Mouse (Mus musculus) fat pad, adult 2 months (tissue): ENCODE measurements around the gene Crebbp.
A peak's percentile ranks its signal among the peaks of the same experiment; 100 is the strongest.
"Not testable (repeated sequence)": the region's sequence is repeated elsewhere in the genome, so short reads cannot be mapped to it uniquely, and the experiment has no call there.

ENCODE experiments used
- DNase-seq: peaks from one replicate; pipeline ENCODE4 v3.0.0-alpha.2; 2011; ENCODE audit warnings: low read depth, low spot score; ENCODE audit errors: extremely low read depth

Crebbp gene

GRCm38 (mm10) chr16:4213799-4214551 is at the start of gene Crebbp:
Gene Crebbp, minus strand, starts transcription at chr16:4213997.
- DNase-seq, result no peak

GRCm38 (mm10) chr16:4263486-4263885 is 49.7 kb upstream of the Crebbp start:
- DNase-seq, result no peak

- DNase-seq, result no peak
These were observed 43.7 kb upstream of the Crebbp start for GRCm38 (mm10) chr16:4257546-4257945.

DNA sequence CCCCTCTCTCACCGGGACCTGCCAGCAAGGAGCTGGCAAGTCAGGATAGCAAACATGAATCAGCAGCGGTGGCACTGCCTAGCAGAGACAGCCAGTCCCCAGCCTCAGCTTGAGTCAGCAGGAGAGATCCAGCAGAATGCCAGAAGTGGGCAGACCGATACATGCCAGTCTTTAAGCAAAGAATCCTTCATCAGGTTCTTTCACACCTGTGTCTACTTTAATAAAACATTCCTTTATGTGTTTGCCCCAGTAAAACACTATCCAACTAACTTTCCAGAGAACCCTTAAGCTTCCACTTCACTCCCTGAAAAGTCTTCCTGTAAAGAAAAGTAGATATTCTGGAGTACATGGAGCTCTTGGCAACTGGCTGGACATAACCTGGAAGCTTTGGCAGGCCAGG is 35.0 kb upstream of the Crebbp start:
- DNase-seq, result no peak

DNA sequence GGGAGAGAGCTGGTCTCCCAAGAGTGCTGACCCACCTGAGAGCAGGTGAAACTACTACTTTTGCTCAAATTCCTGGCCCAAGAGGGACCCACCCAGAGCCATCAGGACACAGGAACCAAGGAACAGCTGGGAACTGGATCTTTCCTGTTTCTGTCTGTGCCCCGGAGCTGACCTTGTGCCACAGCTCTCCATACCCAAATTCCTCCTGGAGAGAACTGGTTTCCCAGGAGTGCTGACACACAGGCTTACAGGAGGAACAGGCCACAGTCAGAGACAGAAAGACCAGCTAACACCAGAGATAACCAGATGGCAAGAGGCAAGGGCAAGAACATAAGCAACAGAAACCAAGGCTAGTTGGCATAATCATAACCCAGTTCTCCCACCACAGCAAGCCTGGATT is 31.4 kb upstream of the Crebbp start:
- not testable (repeated sequence) for DNase-seq

DNA sequence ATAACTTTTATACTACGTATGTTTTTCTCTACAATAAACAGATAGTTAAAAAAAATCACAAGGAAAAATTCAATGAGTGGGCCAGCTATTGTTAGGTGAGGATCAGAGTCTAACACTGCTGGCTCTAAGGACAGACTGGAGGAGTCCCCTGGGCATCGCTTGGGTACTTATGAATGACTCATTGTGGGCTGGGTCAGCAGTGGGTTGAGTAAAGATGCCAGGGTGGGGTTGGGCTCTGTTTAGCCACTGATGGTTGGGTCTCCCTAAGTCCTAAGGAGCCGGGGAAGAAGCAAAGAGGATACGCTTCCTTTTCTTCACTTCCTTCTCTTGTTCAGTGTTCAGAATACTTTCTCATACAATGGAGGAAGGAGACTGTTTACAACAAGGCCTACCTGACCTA is 22.3 kb upstream of the Crebbp start:
- DNase-seq, result no peak

- no peak for DNase-seq
These were observed 21.8 kb upstream of the Crebbp start for GRCm38 (mm10) chr16:4235587-4235986.

DNA sequence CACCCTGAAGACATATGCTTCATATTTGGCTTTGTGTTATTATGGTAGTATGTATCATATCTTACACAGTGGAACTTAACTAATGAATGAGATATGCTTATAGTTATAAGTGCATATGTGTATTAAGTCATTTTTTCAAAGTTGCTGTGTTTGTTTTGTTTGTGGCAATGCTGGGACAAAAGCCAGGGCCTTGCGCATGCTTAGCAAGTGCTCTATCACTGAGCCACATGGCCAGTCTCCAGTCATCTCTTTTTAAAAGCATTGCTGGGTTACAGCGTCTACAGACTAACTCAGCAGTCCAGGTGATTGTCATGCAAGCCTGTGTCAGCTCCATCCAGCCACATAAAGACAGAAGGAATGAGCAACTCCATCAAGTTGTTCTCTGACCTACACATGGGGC is 12.0 kb upstream of the Crebbp start:
- DNase-seq, result no peak

DNA sequence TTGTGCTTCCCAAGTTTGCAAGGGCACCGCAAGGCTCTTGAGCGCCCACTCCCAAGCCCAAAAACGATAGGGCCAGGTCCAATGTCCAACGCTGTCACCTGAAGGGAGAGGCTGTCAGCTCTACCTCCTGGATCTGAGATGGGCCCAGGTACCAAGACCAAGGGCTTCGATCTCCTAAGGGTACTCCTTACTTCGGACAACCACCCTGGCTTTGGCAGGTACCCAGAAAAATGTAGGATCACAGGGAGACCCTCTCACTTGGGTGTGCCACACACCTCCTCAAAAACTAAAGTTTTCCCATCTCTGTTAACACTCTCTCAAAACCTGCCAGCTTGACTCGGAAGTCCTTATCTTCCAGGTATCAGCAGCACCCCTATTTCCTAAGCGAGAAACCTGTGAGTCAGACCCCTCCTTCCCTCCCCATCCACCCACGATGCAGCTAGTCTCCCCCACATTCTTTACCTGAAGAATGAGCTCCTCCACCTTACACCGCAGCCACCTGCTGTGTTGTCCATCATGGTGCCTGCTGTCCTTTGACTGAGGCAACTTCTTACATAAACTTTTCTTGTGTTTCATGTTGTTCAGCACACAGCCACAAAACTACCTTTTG is 939 bp upstream of the Crebbp start:
- DNase-seq, result no peak

DNA sequence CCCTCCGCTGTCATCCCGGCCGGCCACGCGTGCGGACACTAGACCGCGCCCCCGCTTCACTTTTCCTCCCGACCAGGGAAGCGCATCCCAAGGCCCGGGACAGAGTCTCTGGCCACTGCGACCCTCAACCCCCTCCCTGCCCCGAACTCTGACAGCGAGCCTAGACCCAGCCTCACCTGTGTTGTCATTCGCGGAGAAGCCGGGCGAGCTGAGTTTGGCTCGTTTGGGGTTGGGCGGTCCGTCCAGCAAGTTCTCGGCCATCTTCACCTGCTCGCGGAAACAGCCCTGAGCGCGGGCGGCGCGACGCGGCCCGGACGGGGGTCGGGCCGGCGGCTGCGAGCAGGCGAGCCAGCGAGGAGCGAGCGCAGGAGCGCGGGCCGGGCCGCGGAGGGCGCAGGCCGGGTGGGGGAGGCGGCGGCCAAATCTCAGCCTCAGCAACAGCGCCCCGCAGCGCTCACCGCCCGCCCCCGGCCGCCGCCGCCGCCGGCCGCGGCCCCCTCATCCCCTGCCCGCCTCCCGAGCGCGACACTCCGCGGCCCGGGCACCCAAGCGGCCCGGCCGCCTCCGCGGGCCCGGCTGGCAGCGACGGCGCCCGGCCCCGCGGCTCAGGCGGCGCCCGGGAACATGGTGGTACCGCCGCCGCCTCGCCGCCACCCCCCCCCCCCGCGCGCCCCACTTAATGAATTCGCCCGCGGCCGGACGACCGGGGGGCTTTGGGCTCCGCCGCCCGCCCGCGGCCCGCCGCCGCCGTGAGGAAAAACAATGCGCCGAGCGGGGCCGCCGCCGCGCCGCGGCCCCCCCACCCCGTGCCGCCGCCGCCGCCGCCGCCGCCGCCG is 616 bp downstream of the Crebbp start:
- no peak for DNase-seq

DNA sequence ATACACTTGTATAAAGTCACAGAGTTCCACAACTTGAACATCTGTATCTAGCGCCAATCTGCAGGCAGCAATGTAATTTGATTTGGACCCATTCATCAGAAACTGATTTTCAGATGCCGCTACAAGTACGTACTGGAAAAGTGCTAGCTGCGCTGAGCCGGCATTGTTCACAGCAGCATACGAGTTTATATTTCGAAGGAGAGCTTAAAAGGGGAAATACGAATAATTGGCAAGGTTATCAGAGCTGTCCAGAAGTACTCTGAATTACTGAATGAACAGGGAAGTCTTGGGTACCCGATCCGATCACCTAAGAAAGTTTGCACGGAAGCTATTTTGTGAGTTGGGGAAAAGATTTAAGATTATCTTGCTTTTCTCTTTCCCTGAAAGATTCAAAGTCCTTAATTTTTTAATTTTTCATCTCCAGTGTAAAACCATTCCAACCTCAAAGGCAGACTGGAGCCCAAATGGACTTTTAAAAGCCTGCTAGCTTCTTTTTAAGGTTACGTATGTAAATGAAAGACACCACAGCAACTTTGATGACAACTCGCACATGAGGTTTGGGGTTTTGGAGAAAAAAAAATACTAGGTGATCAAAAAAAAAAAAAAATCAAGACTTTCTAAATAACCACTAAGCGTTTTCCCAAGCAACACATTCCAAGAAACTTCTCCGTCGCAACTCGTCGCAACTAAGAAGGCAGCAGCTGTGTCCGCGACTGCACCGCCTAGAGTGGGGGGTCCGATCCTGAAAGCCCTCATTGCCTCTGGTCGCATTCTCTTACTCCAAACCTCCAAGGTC is 1.4 kb downstream of the Crebbp start:
- DNase-seq, result no peak

GRCm38 (mm10) chr16:4210290-4210689 is 3.5 kb downstream of the Crebbp start:
- DNase-seq, result no peak

DNA sequence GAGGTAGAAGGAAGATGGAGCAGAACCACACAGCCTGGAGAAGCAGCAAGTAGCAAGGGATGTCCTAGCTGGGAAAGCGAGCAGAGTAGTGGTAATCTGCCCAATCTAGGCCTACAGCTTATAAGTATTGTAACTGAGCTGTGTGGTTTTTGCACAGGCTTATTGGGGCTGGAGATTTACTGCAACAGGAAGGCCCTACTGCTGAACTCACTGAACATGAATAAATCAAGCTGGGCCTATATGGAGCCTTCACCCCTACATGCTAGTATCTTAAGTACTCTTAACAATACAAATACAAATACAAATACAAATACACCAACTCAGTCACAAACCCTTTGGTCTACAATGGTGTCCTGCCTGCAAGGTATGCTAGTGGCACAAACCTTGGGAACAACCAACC is 10.2 kb downstream of the Crebbp start:
- DNase-seq, result no peak

DNA sequence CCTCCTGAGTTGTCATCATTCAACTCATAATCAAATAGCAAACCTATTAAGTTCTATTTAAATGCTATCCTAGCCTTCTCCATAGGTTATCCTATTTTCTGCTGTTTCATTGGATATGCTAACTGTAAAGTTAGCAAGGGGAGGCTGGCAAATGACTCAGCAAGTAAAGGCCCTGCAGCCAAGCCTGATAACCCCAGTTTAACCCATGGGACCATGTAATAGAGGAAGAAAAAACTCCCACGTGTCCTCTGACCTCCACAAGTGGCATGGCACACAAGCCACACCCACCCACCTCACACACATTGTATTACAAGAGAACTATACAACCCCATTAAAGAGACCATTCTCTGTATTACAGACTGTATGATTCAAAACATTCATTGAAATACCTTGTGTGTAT is 13.8 kb downstream of the Crebbp start:
- DNase-seq, result no peak

GRCm38 (mm10) chr16:4199566-4199965 is 14.2 kb downstream of the Crebbp start:
- DNase-seq, result no peak

DNA sequence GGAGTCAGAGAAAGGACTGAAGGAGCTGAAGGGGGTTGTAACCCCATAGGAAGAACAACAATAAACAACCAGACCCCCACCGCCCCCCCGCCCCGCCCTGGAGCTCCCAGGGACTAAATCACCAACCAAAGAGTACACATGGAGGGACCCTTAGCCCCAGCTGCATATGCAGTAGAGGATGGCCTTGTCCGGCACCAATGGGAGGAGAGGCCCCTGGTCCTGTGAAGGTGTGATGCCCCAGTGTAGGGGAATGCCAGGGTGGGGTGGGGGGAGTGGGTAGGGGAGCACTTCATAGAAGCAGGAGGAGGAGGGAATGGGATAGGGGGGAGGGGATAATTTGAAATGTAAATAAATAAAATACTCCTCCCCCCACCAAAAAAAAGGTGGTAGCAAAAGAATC is 15.8 kb downstream of the Crebbp start:
- no peak for DNase-seq

- peak; percentile 74 for DNase-seq
These were observed 23.6 kb downstream of the Crebbp start for GRCm38 (mm10) chr16:4190166-4190565.

- DNase-seq, result no peak
These were observed 38.7 kb downstream of the Crebbp start for GRCm38 (mm10) chr16:4175134-4175533.

DNA sequence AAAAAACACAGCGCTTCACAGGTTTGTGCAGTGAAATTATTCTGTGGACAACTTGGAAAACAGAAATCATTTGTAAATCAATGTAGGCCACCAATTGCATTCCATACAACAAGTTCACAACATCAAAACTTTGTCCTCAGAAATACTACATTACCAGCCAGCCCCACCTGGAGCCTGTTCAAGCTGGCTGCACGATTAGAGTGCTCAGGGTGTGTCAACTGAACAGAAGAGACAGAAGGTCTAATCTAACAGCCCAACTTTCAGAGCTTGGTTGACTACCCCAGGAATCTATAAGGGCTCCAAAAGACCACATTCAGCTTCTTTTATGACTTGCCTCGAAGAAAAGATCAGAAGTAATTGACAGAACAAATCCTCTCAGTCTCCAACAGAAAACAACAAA is 44.3 kb downstream of the Crebbp start:
- DNase-seq, result no peak

DNA sequence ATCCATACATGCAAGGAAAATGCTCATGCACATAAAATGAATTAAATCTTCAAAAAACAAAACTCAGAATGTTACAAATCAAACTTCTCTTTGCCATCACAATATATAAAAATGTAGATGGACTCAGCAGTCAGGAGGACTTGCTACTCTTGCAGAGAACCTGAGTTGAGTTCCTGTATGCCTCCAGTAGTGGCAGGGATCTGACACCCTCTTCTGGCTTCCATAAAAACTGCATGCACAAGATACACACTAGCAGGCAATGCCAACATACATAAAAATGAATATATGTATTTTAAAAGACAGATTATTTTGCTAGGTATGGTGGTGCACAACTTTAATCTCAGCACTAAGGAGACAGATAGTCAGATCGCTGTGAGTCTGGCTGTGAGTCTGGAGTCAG is 45.3 kb downstream of the Crebbp start:
- DNase-seq, result no peak

DNA sequence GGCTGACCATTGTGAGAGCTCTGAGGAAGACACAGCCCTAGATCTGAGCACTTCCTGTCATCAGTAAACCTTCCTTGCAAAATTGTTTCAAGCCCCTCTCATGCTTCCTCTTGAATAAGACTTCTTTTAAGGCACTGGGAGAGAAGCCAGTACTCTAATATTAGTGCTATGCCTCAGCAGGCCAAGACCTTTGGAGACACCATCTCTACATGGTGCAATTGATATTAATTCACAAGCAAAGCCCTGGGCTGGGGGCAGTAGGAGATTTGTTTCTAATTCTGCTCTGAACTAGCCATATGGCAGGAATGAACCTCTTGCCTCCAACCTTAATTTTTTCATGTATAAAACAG is 52.9 kb downstream of the Crebbp start:
- DNase-seq, result peak; percentile 21
